Mouse (Mus musculus) sigmoid colon, adult 10 weeks (tissue): ENCODE results near the gene Kcnh2. TPM values are rescaled to one million over a fixed set of nuclear protein-coding genes. Genes with fewer than 3 reads are reported as not detected.

Experiments
- polyA plus RNA-seq: library from polyadenylated mRNA; stranded (reverse); fragments of 350-450 nt; fragmentation: Illumina TruSeq; extraction: RNeasy Lipid Tissue Mini Kit (QIAGEN cat#74804); gene quantifications from one replicate; pipeline ENCODE4 v1.2.3, GENCODE M21; 2014; ENCODE audit warnings: low read depth, low replicate concordance

Gene Kcnh2
- polyA plus RNA-seq, result 0.47 TPM

GRCm38 (mm10) chr5:24351278-24351677 lies at the start of gene Kcnh2:
Gene Kcnh2 (minus strand): TSS chr5:24351604.

GRCm38 (mm10) chr5:24393392-24393997 lies 42.1 kb upstream of the Kcnh2 start, which contains the start of gene Abcb8:
Gene Abcb8 (plus strand): TSS chr5:24393663.

GRCm38 (mm10) chr5:24391864-24392263 lies 40.5 kb upstream of the Kcnh2 start, which contains the start of gene Atg9b:
Gene Atg9b (minus strand): TSS chr5:24392143.

GRCm38 (mm10) chr5:24364508-24364907 lies 13.1 kb upstream of the Kcnh2 start, which contains the start of gene Nos3:
Gene Nos3 (plus strand): TSS chr5:24364810.

Other genes with a start within 250 kb of the Kcnh2 start
- 7.7 TPM for gene Nupl2, start 186.6 kb downstream of the Kcnh2 start, polyA plus RNA-seq
- not detected for gene Nos3, start 13.2 kb upstream of the Kcnh2 start, polyA plus RNA-seq
- gene Atg9b, start 40.5 kb upstream of the Kcnh2 start, polyA plus RNA-seq, result not detected
- gene Abcb8, start 42.1 kb upstream of the Kcnh2 start, polyA plus RNA-seq, result 4.7 TPM
- not detected for gene Asic3, start 61.8 kb upstream of the Kcnh2 start, polyA plus RNA-seq
- 18.5 TPM for gene Cdk5, start 71.9 kb upstream of the Kcnh2 start, polyA plus RNA-seq
- 32.6 TPM for gene Slc4a2, start 72.2 kb upstream of the Kcnh2 start, polyA plus RNA-seq
- 6.5 TPM for gene Fastk, start 93.7 kb upstream of the Kcnh2 start, polyA plus RNA-seq
- gene Tmub1, start 96.2 kb upstream of the Kcnh2 start, polyA plus RNA-seq, result 1.5 TPM
- 1.6 TPM for gene Agap3, start 100.6 kb upstream of the Kcnh2 start, polyA plus RNA-seq
- gene Gbx1, start 175.6 kb upstream of the Kcnh2 start, polyA plus RNA-seq, result not detected
- gene Asb10, start 189.4 kb upstream of the Kcnh2 start, polyA plus RNA-seq, result not detected
- not detected for gene 4931409K22Rik, start 205.2 kb upstream of the Kcnh2 start, polyA plus RNA-seq
- gene Abcf2, start 225.9 kb upstream of the Kcnh2 start, polyA plus RNA-seq, result 6.9 TPM
- gene Chpf2, start 235.1 kb upstream of the Kcnh2 start, polyA plus RNA-seq, result 0.79 TPM